Mouse (Mus musculus): ENCODE data around the gene Derl2. TPM values are rescaled to one million over a fixed set of nuclear protein-coding genes. Genes with fewer than 3 reads are reported as not detected.

Gene Derl2
- polyA plus RNA-seq, 1 experiment from 2014 or later, result 77.4 TPM

DNA sequence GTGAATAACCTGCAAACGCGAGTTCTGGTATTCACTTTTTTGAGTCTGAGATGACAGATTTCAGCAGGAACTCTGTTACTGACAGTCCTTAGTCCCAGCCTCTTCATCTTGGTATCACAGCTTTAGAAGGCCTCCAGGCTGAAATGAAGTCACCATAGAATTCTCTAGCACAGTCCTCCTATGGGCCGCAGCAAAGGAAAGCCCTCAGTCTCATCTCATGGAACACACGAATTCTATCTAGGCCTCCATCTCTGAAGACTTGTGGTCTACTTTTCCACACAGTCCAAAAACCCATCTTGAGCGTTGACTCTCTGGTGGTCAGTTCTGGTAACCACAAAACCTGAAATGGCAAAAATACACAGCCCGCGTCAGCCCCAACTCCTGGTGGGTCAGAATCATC is 12.4 kb upstream of the Derl2 start:
- TF ChIP-seq CTCF (IDR thresholded peaks at IDR 0.05; ENCODE audit: low read depth), result no peak
- Histone ChIP-seq H3K4me1 (replicated peaks; ENCODE audit: control insufficient read depth, insufficient read depth, low read length) (no peaks in the 10 kb centered on the region; the same call in 1 of the 2 replicates), H3K27me3 (replicated peaks; ENCODE audit: control insufficient read depth, insufficient read depth, low read length) (no peaks in the 10 kb centered on the region), H3K4me3 (ENCODE audit: low read depth, low read length) (peak overlapping the region; percentile 43; the same call in 1 of the 2 replicates), H3K27ac (ENCODE audit: low read depth, low read length) (no peak overlapping the region), H3K4me2 (replicated peaks; ENCODE audit: low read depth) (peak overlapping the region; percentile 77; the same call in 1 of the 2 replicates), H3K9me3 (ENCODE audit: control insufficient read depth) (no peaks in the 10 kb centered on the region), H3K36me3 (ENCODE audit: control insufficient read depth, insufficient read depth) (peaks cover 5% of the 10 kb centered on the region; the same call in 1 of the 2 replicates), H3K9ac (ENCODE audit: low read depth, low read length) (no peak overlapping the region)
- ATAC-seq, result no peak
- 66% methylated on average over 7 of the region's 7 CpGs for WGBS

DNA sequence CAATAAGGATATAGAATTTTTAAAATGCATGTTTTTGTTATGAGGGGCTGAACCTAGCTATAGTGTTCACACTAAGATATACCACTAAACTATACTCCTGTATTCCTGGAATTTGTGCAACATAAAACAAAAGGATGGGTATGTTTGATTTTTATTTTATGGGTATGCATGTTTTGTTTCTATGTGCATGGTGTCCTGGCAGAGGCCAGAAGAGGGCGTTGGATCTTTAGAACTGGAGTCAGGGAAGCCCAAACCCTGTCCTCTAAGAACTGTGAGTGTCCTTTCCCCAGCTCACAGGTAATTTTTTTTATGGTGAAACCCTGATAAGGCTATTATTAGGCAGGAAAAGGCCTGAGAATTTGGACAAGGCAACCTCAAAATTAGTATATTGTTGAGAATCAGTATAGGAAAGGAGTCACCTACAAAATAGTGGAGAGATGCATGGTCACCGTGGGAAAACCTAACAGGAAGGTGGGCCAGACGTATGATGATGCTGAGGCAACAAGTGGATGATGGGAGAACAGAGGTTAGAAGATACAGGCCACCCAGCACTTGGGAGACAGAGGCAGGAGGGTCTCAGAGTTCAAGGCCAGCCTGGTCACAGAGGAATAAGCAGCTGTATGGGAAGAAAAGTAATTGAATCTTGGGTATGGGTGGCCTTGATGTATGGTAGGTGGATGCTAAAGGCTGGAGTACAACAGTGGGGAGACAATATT is 9.9 kb upstream of the Derl2 start:
- H3K36me3 ChIP-seq (ENCODE audit: control insufficient read depth, insufficient read depth), result peaks cover 30% of the 10 kb centered on the region
- ATAC-seq, result no peak
- H3K4me1 ChIP-seq (replicated peaks; ENCODE audit: control insufficient read depth, insufficient read depth, low read length), result no peaks in the 10 kb centered on the region; the same call in 1 of the 2 replicates
- no peaks in the 10 kb centered on the region for H3K9me3 ChIP-seq (ENCODE audit: control insufficient read depth)
- H3K9ac ChIP-seq (ENCODE audit: low read depth, low read length), result no peak overlapping the region
- no peak overlapping the region for H3K27ac ChIP-seq (ENCODE audit: low read depth, low read length)
- H3K4me3 ChIP-seq (ENCODE audit: low read depth, low read length), result no peak overlapping the region
- no peak overlapping the region for H3K4me2 ChIP-seq (replicated peaks; ENCODE audit: low read depth)
- WGBS, result 69% methylated on average over 3 of the region's 3 CpGs
- H3K27me3 ChIP-seq (replicated peaks; ENCODE audit: control insufficient read depth, insufficient read depth, low read length), result no peaks in the 10 kb centered on the region
- TF ChIP-seq CTCF (IDR thresholded peaks at IDR 0.05; ENCODE audit: low read depth), result no peak

DNA sequence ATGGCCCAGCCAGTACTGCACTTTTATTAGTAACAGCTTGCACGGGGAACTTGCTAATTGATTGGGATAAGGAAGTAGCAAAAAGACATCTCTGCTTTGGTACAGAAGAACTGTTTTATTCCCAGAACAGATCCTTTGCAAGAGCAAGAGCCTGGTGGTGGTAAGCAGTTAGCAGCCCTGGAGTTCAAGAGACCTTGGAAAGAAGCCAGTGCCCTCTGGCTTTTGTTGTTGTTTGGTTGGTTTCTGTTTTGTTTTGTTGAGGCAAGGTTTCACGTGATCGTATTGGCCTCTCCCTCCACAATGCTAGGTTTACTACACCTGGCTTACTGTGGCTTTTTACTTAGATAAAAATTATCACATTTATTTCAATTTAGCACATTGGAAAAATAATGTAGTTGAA is 8.6 kb upstream of the Derl2 start:
- no peak overlapping the region for H3K27ac ChIP-seq (ENCODE audit: low read depth, low read length)
- ATAC-seq, result no peak
- peaks cover 31% of the 10 kb centered on the region for H3K36me3 ChIP-seq (ENCODE audit: control insufficient read depth, insufficient read depth)
- WGBS, result 72% methylated on average over 3 of the region's 3 CpGs
- H3K4me3 ChIP-seq (ENCODE audit: low read depth, low read length), result no peak overlapping the region
- H3K9me3 ChIP-seq (ENCODE audit: control insufficient read depth), result no peaks in the 10 kb centered on the region
- H3K9ac ChIP-seq (ENCODE audit: low read depth, low read length), result no peak overlapping the region
- H3K27me3 ChIP-seq (replicated peaks; ENCODE audit: control insufficient read depth, insufficient read depth, low read length), result no peaks in the 10 kb centered on the region
- no peak overlapping the region for H3K4me2 ChIP-seq (replicated peaks; ENCODE audit: low read depth)
- no peak for TF ChIP-seq CTCF (IDR thresholded peaks at IDR 0.05; ENCODE audit: low read depth)
- H3K4me1 ChIP-seq (replicated peaks; ENCODE audit: control insufficient read depth, insufficient read depth, low read length), result no peaks in the 10 kb centered on the region; the same call in 1 of the 2 replicates

DNA sequence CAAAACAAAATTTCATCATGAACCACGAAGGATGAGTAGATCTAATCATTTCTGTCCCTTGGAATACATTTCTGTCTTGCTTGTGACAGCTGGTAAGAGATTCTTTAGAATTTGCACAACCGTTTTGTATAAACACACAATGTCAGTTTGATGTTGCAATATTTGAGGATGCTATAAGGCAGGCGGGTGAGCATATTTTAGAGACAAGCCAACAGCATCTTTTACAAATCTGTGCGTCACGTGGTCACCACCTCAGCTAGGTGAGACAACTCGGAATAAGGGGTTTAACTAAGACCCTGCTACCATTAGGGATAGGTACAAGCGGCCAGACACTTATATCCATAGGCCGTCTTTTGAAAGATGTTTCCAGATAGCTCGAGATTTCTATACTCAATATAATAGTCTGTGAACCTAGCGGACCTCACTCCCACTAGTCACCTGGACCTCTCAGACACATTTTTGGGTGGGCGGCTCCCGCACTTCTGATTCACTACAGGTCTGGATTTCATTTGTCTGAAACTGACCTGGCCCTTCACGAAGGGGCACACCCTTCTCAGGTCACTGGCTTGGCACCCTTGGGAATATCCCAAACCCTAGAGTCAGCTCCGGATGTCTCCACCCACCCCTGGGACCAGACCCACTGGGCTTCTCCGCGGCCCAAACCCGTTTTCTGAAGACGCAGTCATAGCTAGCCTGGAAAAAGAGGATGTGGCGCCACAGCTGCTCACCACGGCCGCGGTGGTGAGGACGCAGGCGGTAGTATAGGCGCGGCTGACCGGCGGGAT is 1.0 kb downstream of the Derl2 start:
- 3% methylated on average over 28 of the region's 28 CpGs for WGBS
- H3K4me2 ChIP-seq (replicated peaks; ENCODE audit: low read depth), result peak overlapping the region; percentile 84
- H3K9me3 ChIP-seq (ENCODE audit: control insufficient read depth), result no peaks in the 10 kb centered on the region
- ATAC-seq, result peak; percentile 9
- H3K4me3 ChIP-seq (ENCODE audit: low read depth, low read length), result peak overlapping the region; percentile 93
- peaks cover 7% of the 10 kb centered on the region; the same call in 1 of the 2 replicates for H3K4me1 ChIP-seq (replicated peaks; ENCODE audit: control insufficient read depth, insufficient read depth, low read length)
- TF ChIP-seq CTCF (IDR thresholded peaks at IDR 0.05; ENCODE audit: low read depth), result no peak
- peaks cover 14% of the 10 kb centered on the region; the same call in 1 of the 2 replicates for H3K36me3 ChIP-seq (ENCODE audit: control insufficient read depth, insufficient read depth)
- no peak overlapping the region for H3K27ac ChIP-seq (ENCODE audit: low read depth, low read length)
- no peaks in the 10 kb centered on the region for H3K27me3 ChIP-seq (replicated peaks; ENCODE audit: control insufficient read depth, insufficient read depth, low read length)
- H3K9ac ChIP-seq (ENCODE audit: low read depth, low read length), result peak overlapping the region; percentile 80

DNA sequence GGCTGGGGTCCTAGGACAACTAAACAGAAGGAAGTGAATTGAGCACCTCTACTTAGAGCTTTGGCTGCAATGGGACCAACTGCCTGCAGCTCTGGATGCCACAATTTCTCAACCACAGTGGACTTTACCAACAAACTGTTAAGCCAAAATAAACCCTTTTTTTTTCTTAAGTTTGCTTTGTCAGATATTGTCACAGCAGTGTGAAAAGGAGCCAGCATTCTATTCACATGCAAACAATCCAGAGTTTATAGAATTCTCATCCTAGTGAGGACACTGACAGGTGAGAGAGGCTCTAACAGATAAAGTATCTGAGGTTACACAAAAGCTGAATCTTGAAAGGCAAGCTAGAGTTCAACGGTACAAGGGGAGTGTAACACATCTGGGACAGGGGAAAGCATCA is 2.6 kb downstream of the Derl2 start:
- H3K9ac ChIP-seq (ENCODE audit: low read depth, low read length), result no peak overlapping the region
- TF ChIP-seq CTCF (IDR thresholded peaks at IDR 0.05; ENCODE audit: low read depth), result no peak
- H3K4me3 ChIP-seq (ENCODE audit: low read depth, low read length), result no peak overlapping the region
- ATAC-seq, result no peak
- H3K9me3 ChIP-seq (ENCODE audit: control insufficient read depth), result no peaks in the 10 kb centered on the region
- H3K27me3 ChIP-seq (replicated peaks; ENCODE audit: control insufficient read depth, insufficient read depth, low read length), result no peaks in the 10 kb centered on the region
- 68% methylated on average over 1 of the region's 1 CpGs for WGBS
- H3K4me1 ChIP-seq (replicated peaks; ENCODE audit: control insufficient read depth, insufficient read depth, low read length), result peaks cover 7% of the 10 kb centered on the region; the same call in 1 of the 2 replicates
- no peak overlapping the region for H3K4me2 ChIP-seq (replicated peaks; ENCODE audit: low read depth)
- peaks cover 24% of the 10 kb centered on the region for H3K36me3 ChIP-seq (ENCODE audit: control insufficient read depth, insufficient read depth)
- H3K27ac ChIP-seq (ENCODE audit: low read depth, low read length), result no peak overlapping the region

DNA sequence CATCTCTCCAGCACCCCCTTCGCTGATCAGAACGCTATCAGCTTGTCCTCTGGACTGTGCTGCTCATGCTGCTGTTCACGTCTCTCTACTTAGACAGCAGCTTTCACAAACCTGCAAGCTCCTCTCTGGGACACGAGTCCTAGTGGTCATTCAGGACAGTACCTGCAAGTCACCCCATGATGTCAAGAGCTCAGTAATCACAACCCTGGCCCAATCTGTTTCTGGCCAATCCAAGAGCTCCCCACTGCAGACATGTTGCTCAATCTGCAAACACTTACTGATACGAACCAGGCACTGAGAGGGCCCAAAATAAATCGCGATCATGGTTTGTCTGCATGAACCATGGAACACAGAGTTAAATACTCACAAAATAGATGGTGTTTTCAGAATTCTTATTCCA is 6.9 kb downstream of the Derl2 start:
- no peak overlapping the region for H3K4me3 ChIP-seq (ENCODE audit: low read depth, low read length)
- TF ChIP-seq CTCF (IDR thresholded peaks at IDR 0.05; ENCODE audit: low read depth), result no peak
- H3K9me3 ChIP-seq (ENCODE audit: control insufficient read depth), result no peaks in the 10 kb centered on the region
- no peaks in the 10 kb centered on the region for H3K27me3 ChIP-seq (replicated peaks; ENCODE audit: control insufficient read depth, insufficient read depth, low read length)
- 92% methylated on average over 7 of the region's 7 CpGs for WGBS
- no peaks in the 10 kb centered on the region for H3K4me1 ChIP-seq (replicated peaks; ENCODE audit: control insufficient read depth, insufficient read depth, low read length)
- H3K9ac ChIP-seq (ENCODE audit: low read depth, low read length), result no peak overlapping the region
- peaks cover 54% of the 10 kb centered on the region for H3K36me3 ChIP-seq (ENCODE audit: control insufficient read depth, insufficient read depth)
- H3K27ac ChIP-seq (ENCODE audit: low read depth, low read length), result no peak overlapping the region
- ATAC-seq, result no peak
- no peak overlapping the region for H3K4me2 ChIP-seq (replicated peaks; ENCODE audit: low read depth)

Data from intestine, postnatal 0 days (tissue).